Mouse (Mus musculus) small intestine, adult 2 months (tissue): ENCODE data around the gene Adgrf5. TPM values are rescaled to one million over a fixed set of nuclear protein-coding genes. Genes with fewer than 3 reads are reported as not detected.

ENCODE experiments used
- H3K27ac ChIP-seq: fragments of 200-500 bp; 2 replicates; pipeline ENCODE4 v1.5.1; 2012; ENCODE audit warnings: low read depth, low read length, control low read depth, inconsistent platforms; ENCODE audit not compliant: insufficient read depth
- H3K27me3 ChIP-seq: fragments of 200-500 bp; 2 replicates; pipeline ENCODE4 v1.6.1; 2012; ENCODE audit warnings: mild to moderate bottlenecking, moderate library complexity, low read length, inconsistent platforms; ENCODE audit not compliant: control insufficient read depth, insufficient read depth
- H3K36me3 ChIP-seq: fragments of 200-500 bp; 2 replicates; pipeline ENCODE4 v1.6.1; 2012; ENCODE audit warnings: mild to moderate bottlenecking, low read length, control low read depth, inconsistent platforms; ENCODE audit not compliant: control insufficient read depth, insufficient read depth
- H3K4me1 ChIP-seq: fragments of 200-500 bp; 2 replicates; pipeline ENCODE4 v1.6.1; 2012; ENCODE audit warnings: low read length, inconsistent platforms, mixed read lengths; ENCODE audit not compliant: control insufficient read depth, insufficient read depth, insufficient read length
- H3K4me3 ChIP-seq: fragments of 200-500 bp; 2 replicates; pipeline ENCODE4 v1.5.1; 2012; ENCODE audit warnings: low read depth, mild to moderate bottlenecking, control low read depth, inconsistent platforms, low read length, moderate library complexity
- CTCF ChIP-seq: fragments of 200-500 bp; IDR thresholded peaks from 2 replicates; pipeline ENCODE4 v1.5.1; 2012; ENCODE audit warnings: low read depth, mild to moderate bottlenecking, control low read depth, inconsistent platforms, low read length, moderate library complexity, mixed read lengths; ENCODE audit not compliant: insufficient replicate concordance, insufficient read length; ENCODE audit errors: extremely low read depth
- POLR2A ChIP-seq: fragments of 200-500 bp; IDR thresholded peaks from 2 replicates; pipeline ENCODE4 v1.6.1; 2012; ENCODE audit warnings: low read depth, mild to moderate bottlenecking, control low read depth, inconsistent platforms, low read length, moderate library complexity
- WGBS: fragments of 180-500 bp; shearing (Covaris S2); methylation state at CpG from one replicate; pipeline ENCODE4 v1.1.7; 2018; 5-methylcytosine and 5-hydroxymethylcytosine counted together
- polyA plus RNA-seq: library from polyadenylated mRNA; depleted of rRNA; stranded (reverse); fragments of >200 nt; gene quantifications from 2 replicates; pipeline ENCODE4 v1.2.3, GENCODE M21; 2012; rRNA removed

Gene Adgrf5
- polyA plus RNA-seq, 1 experiment, result 4.9 TPM

GRCm38 (mm10) chr17:43503861-43504593 is 143.8 kb downstream of the Adgrf5 start:
- Histone ChIP-seq H3K4me1 (peaks cover 12% of the 10 kb centered on the region; the same call in 1 of the 2 replicates), H3K36me3 (no peaks in the 10 kb centered on the region), H3K27ac (peak overlapping the region; percentile 75), H3K4me3 (no peak overlapping the region), H3K27me3 (no peaks in the 10 kb centered on the region)
- TF ChIP-seq POLR2A (no peak), CTCF (no peak)
- WGBS, result 19% methylated on average over 4 of the region's 4 CpGs

- TF ChIP-seq POLR2A (no peak), CTCF (no peak)
- Histone ChIP-seq H3K4me1 (peaks cover 12% of the 10 kb centered on the region; the same call in 1 of the 2 replicates), H3K4me3 (no peak overlapping the region), H3K27me3 (no peaks in the 10 kb centered on the region), H3K27ac (peak overlapping the region; percentile 67), H3K36me3 (no peaks in the 10 kb centered on the region)
- WGBS, result 11% methylated on average over 6 of the region's 6 CpGs
These were observed 144.3 kb downstream of the Adgrf5 start for GRCm38 (mm10) chr17:43504594-43504934.

Other genes starting within 250 kb of the Adgrf5 start
- gene Adgrf1, start 90.1 kb upstream of the Adgrf5 start, polyA plus RNA-seq, result 0.06 and 0.17 TPM in 2 replicates
- 3.2 and 131 TPM in 2 replicates for gene Mep1a, start 142.4 kb downstream of the Adgrf5 start, polyA plus RNA-seq
- 0.06 TPM in 1 of 2 replicates, not detected in the other for gene Ankrd66, start 183.2 kb downstream of the Adgrf5 start, polyA plus RNA-seq
- gene Pla2g7, start 207.6 kb downstream of the Adgrf5 start, polyA plus RNA-seq, result 3.8 and 6.3 TPM in 2 replicates